Mouse (Mus musculus) ES-E14 (cell line): Measurements from ENCODE around the gene Itm2a.

ENCODE experiments used
- CHD2 ChIP-seq: IDR thresholded peaks from 2 replicates; pipeline ENCODE4 v1.6.1; 2014; ENCODE audit warnings: mild to moderate bottlenecking, low read depth, low read length, inconsistent platforms
- HCFC1 ChIP-seq: IDR thresholded peaks from 2 replicates; pipeline ENCODE4 v1.6.1; 2012; ENCODE audit warnings: low read length, inconsistent platforms, borderline replicate concordance; ENCODE audit not compliant: insufficient read depth
- MAFK ChIP-seq: IDR thresholded peaks from 2 replicates; pipeline ENCODE4 v1.6.1; 2014; ENCODE audit warnings: mild to moderate bottlenecking, low read depth, low read length, inconsistent platforms; ENCODE audit not compliant: insufficient read depth
- ZC3H11A ChIP-seq: IDR thresholded peaks from 2 replicates; pipeline ENCODE4 v1.6.1; 2012; ENCODE audit warnings: low read depth, mild to moderate bottlenecking, inconsistent platforms, low read length, borderline replicate concordance
- ZNF384 ChIP-seq: IDR thresholded peaks from 2 replicates; pipeline ENCODE4 v1.6.1; 2012; ENCODE audit warnings: low read depth, low read length, inconsistent platforms

DNA sequence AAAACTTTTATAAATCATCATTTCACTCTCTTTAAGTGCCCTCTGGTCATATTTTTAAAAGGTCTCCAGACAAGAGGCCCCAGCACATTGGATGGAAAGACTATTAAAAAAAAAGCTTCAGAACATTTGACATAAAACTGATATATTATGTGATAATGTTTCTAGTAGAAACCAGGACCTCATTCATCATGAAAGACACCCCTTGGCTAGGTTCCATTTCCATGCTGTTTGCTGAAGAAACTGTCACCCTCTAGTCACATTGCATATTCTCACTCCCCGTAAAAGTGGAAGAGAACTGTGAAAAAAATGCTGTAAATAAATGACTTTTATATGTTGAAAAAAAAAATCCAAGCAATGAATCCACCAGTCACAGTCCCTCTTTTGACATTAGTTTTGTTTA is 12.8 kb upstream of the Itm2a start:
- TF ChIP-seq ZNF384 (no peak), ZC3H11A (no peak), CHD2 (no peak), HCFC1 (no peak), MAFK (no peak)
